Mouse (Mus musculus): ENCODE measurements around the gene Gm39566.

Gene Gm39566

DNA sequence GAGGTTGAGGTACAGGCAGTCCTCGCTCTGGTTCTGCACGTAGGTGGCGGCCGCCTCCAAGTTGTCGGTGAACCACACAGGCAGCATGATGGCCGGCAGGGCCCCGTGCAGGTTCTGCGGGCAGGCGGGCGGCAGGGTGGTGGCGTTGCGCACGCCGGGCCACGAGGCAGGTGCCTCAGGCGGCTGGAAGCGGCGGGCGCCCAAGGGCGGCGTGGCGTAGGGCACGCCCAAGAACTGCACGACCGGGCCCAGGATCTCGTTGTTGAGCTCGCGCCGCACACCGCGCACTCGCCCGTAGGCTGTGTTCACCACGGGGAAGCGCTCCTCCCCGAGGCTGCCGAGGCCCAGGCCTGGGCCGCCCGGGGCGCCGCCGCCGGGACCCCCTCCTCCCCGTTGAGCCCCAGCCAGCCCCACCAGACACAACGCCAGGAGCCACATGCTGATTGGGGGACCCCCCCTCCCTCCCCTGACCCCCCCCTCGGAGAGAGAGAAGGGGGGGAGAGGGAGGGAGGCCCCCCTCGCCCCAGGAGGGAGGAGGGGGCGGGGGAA, 19.0 kb upstream of the Gm39566 start:
- DNase-seq (ENCODE audit: extremely low spot score, low spot score), result peak; percentile 48

- no peak for DNase-seq (ENCODE audit: extremely low spot score, low spot score)
Measured at GRCm38 (mm10) chr11:69833554-69833953, 18.5 kb upstream of the Gm39566 start.

- DNase-seq (ENCODE audit: extremely low spot score, low spot score), result no peak
Measured at GRCm38 (mm10) chr11:69828832-69829231, 13.7 kb upstream of the Gm39566 start.

DNA sequence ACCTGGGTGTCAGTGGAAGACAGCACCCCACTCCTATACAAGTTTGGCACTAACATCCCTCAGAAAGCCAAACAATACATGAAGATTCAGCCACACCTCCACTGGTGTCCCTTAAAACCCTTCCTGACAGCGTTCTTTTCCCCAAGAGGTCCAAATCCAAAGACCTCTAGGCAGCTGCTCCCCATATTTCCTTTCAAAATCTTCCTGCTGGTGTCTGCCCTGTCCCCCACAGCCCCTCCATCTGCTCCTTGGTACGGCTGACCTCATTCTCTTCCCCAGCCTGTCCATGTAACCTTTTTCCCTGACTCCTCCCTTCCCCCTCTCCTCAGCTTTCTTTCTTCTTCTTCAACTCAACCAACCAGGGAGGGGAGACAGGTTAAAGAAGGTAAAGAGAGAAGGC, 8.4 kb upstream of the Gm39566 start:
- DNase-seq (ENCODE audit: extremely low spot score, low spot score), result no peak

- no peak for DNase-seq (ENCODE audit: extremely low spot score, low spot score)
Measured at GRCm38 (mm10) chr11:69822080-69822479, 7.0 kb upstream of the Gm39566 start, which contains the start of gene Spem1. TSS of gene Spem1 (minus strand) at chr11:69822180.

GRCm38 (mm10) chr11:69818871-69819270, 3.8 kb upstream of the Gm39566 start:
- DNase-seq (ENCODE audit: extremely low spot score, low spot score), result no peak

DNA sequence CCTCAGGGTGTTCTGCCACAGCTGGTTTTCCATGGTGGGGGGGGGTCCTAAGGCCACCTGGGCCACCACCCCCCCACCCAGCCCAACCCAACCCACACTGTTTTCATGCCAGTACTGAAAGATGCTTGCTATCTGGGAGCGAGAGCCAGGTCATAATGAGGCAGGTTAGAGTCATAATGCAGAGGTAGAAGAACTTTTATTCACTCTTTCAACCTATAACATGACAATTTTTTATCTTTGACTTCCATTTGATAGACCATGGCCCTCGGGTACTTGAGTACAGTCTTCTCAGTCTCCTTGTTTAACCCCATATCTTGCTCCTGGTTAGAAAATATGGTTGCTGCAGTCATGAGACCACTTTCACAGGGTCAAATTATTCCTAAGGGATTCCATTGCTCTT, 3.3 kb upstream of the Gm39566 start, which contains the start of gene Spem2:
Gene Spem2, minus strand, starts transcription at position 101 of the 400 bp plus-strand sequence.
- no peak for DNase-seq (ENCODE audit: extremely low spot score, low spot score)

DNA sequence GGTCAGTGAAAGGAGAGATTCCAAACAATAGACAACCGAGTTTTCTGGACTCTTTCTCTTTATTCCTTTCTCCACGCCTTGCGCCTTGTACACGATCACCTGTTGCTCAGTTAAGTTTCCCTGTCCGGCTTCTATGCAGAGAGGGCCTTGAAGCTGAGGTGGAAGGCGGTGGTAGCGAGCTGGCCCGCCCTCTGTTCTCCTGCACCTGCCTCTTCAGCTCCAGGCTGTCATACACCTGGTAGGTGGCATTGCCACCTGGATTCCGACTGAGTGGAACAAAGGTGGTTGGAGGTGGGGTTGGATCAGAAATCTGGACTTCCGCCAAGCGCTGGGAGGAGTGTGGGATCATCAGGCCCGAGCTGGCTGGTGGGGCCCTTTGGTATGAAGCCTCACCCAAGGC, 1.4 kb upstream of the Gm39566 start:
- DNase-seq (ENCODE audit: extremely low spot score, low spot score), result no peak

- no peak for DNase-seq (ENCODE audit: extremely low spot score, low spot score)
Measured at GRCm38 (mm10) chr11:69810280-69810679, 4.8 kb downstream of the Gm39566 start.

DNA sequence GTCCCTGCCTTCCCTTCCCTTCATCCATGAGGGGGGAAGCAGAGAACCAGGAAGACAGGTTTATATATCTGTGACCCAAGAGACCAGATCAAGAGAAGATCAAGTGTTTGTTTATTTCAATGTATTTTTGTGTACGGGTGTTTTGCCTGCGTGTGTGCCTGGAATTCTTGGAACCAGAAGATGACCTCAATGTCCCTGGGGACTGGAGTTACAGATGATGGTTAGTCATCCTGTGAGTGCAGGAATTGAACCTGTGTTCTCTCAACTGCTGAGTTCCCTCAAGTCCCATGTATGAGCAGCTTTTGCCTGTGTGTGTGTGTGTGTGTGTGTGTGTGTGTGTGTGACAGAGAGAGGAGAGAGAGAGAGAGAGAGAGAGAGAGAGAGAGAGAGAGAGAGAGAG, 7.5 kb downstream of the Gm39566 start:
- no peak for DNase-seq (ENCODE audit: extremely low spot score, low spot score)

DNA sequence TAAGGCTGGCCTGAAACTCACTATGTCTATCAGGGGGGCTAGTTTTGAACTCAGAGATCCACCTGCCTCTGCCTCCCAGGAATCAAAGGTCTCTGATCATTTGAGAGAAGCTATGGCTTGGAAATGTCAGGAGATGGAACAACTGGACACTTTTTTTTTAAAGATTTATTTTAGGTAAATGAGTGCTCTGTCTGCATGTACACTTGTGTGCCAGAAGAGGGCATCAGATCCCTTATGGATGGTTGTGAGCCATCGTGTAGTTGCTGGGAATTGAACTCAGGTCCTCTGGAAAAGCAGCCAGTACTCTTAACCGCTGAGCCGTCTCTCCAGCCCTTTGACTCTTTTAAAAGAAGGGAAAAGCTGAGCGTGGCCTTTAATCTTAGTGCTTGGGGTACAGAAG, 8.7 kb downstream of the Gm39566 start:
- no peak for DNase-seq (ENCODE audit: extremely low spot score, low spot score)

DNA sequence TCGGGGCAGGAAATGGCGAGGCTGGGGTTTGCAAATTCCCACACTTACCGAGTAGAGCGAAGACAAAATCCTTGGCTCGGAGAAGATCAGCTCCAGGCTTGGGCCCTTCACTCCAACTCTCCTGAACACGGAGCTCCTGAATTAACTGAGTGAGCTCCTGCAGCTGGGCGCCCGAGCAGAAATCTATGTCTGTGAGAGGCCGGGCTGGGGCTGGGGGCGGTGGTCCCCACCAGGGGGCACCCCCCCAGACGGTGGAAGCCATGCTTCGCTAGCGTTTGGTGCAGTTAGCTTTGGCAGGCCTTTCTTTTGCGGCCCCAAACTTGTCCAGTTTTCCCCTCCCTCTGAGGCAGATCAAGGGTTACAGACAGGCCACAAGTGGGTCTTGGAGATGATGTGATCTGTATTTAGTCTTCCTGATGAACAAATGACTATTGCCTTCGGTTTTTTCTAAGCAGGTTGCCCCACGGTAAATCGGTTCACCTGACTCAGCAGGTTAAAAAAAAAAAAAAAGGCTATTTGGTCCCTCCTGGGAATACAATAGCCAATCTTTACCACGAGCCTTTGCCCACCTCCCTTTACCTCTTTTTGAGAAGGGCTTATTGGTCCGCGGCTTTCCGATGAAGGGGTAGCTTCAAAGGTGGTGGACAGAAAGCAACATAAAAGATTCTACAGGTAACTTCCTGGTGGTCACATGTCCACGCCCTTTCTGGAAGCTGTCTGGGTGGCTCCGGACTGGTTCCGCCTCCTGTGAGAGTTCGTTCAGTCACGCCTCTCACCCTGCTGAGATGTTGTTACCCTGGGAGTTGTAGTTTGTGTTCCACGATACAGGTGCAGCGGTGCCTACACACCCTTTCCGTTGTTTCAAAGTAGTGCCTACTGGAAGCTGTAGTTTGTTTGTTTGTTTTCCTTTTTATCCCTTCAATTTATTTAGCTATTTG, 9.9 kb downstream of the Gm39566 start, which contains the start of gene Tmem102:
Gene Tmem102, minus strand, starts transcription at position 653 of the 938 bp plus-strand sequence.
- DNase-seq (ENCODE audit: extremely low spot score, low spot score), result no peak

- peak; percentile 30 for DNase-seq (ENCODE audit: extremely low spot score, low spot score)
Measured at GRCm38 (mm10) chr11:69804652-69804940, 10.5 kb downstream of the Gm39566 start.

DNA sequence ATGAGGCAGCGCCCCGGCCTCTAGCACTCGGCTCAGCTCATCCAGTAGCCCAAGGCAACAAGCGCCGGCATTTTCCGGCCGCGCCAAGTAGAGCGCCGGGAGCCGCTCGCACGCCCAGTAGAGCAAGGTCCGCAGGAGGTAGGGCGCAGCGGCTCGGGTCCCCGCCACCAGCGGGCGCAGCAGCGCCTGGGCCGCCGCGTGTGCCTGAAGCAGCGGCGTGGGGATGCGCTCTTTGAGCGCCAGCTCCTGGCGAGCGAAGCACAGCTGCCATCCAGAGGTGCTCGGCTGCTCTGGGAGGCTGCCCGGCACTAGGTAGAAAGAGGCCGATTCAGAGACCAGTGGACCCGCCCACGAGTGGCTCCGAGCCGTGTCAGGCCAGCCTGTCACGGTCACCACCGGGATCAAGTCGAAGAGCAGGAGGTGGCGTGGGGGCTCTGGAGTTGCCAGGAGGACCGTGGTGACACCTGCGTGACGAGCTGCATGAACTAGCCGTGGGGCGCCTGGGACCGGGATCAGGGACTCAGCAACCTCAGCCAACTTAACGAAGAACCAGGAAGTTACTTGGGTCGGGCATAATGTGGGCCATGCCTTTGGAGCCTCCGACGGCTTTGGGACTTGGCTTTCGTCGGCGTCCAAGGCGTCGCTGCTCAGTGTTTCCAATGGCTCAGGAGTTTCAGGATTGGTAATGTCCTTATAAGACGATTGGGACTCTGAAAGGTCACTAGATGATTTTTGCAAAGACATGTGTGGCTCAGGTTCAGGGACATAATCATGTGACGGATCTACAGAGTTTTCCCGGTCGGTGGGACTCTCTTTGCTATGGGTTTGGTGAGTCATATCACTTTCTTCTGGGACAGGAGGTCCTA, 11.1 kb downstream of the Gm39566 start:
- DNase-seq (ENCODE audit: extremely low spot score, low spot score), result peak; percentile 70

GRCm38 (mm10) chr11:69803328-69803727, 11.8 kb downstream of the Gm39566 start:
- no peak for DNase-seq (ENCODE audit: extremely low spot score, low spot score)

GRCm38 (mm10) chr11:69802648-69803105, 12.4 kb downstream of the Gm39566 start:
- peak; percentile 77 for DNase-seq (ENCODE audit: extremely low spot score, low spot score)

DNA sequence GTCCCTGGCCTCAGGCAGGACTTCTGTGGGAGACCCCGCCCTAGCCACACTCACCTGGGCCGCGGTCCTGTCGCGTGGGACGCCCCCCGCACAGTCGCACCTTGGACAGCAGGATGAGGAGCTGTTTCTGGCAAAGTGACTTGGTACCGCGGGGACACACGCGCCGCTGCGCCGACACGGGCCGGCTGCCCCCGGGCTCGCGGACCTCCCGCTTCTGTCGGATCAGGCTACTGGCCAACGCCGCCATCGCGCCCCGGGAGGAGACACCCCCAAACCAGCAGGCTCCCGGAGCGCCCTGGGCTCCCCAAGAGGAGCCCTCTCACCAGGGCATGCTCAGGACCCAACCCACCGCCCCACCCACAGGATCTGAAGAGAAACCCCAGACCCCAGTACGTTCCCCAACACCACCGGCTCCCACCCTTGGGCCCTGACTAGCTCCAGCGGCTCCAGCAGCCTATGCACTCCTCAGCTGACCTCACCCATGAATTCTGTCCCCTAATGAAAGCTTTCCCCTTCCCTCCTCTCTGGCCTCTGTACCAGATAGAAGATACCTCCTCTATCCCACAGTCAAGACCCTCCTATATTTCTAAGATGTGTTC, 13.6 kb downstream of the Gm39566 start, which contains the start of gene Fgf11:
Gene Fgf11, minus strand, starts transcription at position 479 of the 599 bp plus-strand sequence.
- DNase-seq (ENCODE audit: extremely low spot score, low spot score), result peak; percentile 32

GRCm38 (mm10) chr11:69800392-69801197, 14.5 kb downstream of the Gm39566 start:
- DNase-seq (ENCODE audit: extremely low spot score, low spot score), result peak; percentile 88

GRCm38 (mm10) chr11:69800138-69800391, 15.0 kb downstream of the Gm39566 start:
- no peak for DNase-seq (ENCODE audit: extremely low spot score, low spot score)

DNA sequence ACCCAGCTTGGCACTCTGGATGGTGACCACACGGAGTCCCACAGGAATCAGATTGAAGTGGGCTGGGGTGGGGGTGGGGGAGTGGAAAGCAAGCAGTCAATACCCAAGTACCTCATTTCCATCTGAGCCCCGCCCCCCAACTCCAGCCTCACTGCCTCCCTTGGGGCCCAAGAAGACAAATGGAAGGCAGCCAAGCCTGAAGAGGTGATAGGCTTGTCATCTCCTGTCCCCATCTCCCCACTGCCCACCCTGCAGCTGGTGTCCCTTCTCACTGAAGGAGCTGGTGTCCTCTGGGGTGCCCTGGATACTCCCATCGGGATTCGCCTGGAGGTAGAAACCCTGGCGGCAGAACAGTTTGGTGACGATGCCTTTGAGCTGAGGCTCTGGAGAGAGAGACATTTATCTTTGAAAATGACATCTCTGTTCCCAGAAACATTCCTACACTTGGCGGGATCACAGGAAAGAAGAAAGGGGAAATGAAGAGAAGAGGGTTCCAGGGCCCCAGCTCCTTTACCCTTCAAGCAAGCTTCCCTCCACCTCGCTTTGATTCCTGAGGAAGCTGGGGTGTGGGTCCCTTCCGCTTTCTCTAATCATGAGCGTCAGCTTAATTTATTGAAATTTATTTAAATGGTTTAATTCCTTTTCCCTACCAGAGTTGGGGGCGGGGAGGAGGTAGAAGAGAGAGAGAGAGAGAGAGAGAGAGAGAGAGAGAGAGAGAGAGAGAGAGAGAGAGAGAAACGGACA, 15.5 kb downstream of the Gm39566 start:
- no peak for DNase-seq (ENCODE audit: extremely low spot score, low spot score)

Data from neural tube, embryonic 10.5 days (tissue).